Mouse (Mus musculus) retina, adult 2 months (tissue): ENCODE measurements around the gene Lrrc20.
"Not testable (repeated sequence)": the region's sequence is repeated elsewhere in the genome, so short reads cannot be mapped to it uniquely, and the experiment has no call there.

Experiments
- DNase-seq: peaks from one replicate; pipeline ENCODE4 v3.0.0-alpha.2; 2012; ENCODE audit warnings: low read depth, low spot score

Lrrc20 gene

GRCm38 (mm10) chr10:61570181-61570580 is 94.6 kb downstream of the Lrrc20 start:
- DNase-seq: no peak

- no peak for DNase-seq
These were observed 96.5 kb downstream of the Lrrc20 start for GRCm38 (mm10) chr10:61572126-61572525.

GRCm38 (mm10) chr10:61576120-61576767 is 100.6 kb downstream of the Lrrc20 start:
- no peak for DNase-seq

GRCm38 (mm10) chr10:61587241-61587849 is 111.7 kb downstream of the Lrrc20 start:
- DNase-seq: no peak

- DNase-seq: no peak
These were observed 122.4 kb downstream of the Lrrc20 start for GRCm38 (mm10) chr10:61597991-61598390.

GRCm38 (mm10) chr10:61599556-61600114 is 124.0 kb downstream of the Lrrc20 start:
- no peak for DNase-seq

GRCm38 (mm10) chr10:61602283-61603033 is 126.9 kb downstream of the Lrrc20 start:
- DNase-seq: peak; percentile 34

GRCm38 (mm10) chr10:61604376-61605065 is 128.9 kb downstream of the Lrrc20 start:
- no peak for DNase-seq

GRCm38 (mm10) chr10:61605381-61605780 is 129.8 kb downstream of the Lrrc20 start:
- not testable (repeated sequence) for DNase-seq

- DNase-seq: peak; percentile 36
These were observed 130.2 kb downstream of the Lrrc20 start for GRCm38 (mm10) chr10:61605851-61606250.

- DNase-seq: no peak
These were observed 132.6 kb downstream of the Lrrc20 start for GRCm38 (mm10) chr10:61608233-61608632.

- DNase-seq: no peak
These were observed 135.1 kb downstream of the Lrrc20 start for GRCm38 (mm10) chr10:61610650-61611235.

GRCm38 (mm10) chr10:61614311-61614710 is 138.7 kb downstream of the Lrrc20 start:
- no peak for DNase-seq

- DNase-seq: no peak
These were observed 142.9 kb downstream of the Lrrc20 start for GRCm38 (mm10) chr10:61618528-61618927.

- DNase-seq: no peak
These were observed 146.1 kb downstream of the Lrrc20 start for GRCm38 (mm10) chr10:61621681-61622080.

- DNase-seq: not testable (repeated sequence)
These were observed 148.3 kb downstream of the Lrrc20 start for GRCm38 (mm10) chr10:61623874-61624273.

- no peak for DNase-seq
These were observed 149.2 kb downstream of the Lrrc20 start for GRCm38 (mm10) chr10:61624771-61625170.

- no peak for DNase-seq
These were observed 150.0 kb downstream of the Lrrc20 start for GRCm38 (mm10) chr10:61625381-61626257.

GRCm38 (mm10) chr10:61626551-61626950 is 150.9 kb downstream of the Lrrc20 start:
- DNase-seq: no peak

- no peak for DNase-seq
These were observed 151.8 kb downstream of the Lrrc20 start for GRCm38 (mm10) chr10:61627195-61627937.
